Comparison of ENCODE assay signal across 8 mouse cellular contexts in the genomic region with DNA sequence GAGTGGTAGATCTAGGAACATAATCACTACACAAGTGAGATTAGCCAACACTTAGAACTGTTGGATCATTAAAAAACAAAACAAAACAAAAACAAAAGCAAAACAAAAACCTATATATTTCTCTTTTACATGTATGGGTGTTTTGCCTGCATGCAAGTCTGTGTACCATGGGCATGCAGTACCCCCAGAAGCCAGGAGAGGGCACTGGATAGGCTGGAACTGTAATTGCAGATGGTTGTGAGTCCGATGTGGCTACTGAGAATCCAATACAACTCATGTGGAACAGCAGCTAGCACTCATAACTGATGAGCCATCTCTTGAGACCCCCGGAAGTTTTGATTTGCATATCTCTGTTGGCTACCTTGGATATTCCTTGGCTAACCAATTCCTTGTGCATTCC.
DNase-seq lines count a peak whose midpoint lies in the region; ATAC-seq and TF ChIP-seq lines count a peak whose summit lies in the region.

No protein-coding gene starts in this region.

- no peak overlapping the region for H3K27ac ChIP-seq in midbrain, postnatal 0 days (ENCODE audit: low read depth, low read length)
- H3K27ac ChIP-seq in midbrain, embryonic 13.5 days, result no peak overlapping the region
- H3K27ac ChIP-seq in forebrain, embryonic 14.5 days (ENCODE audit: low read depth, low read length), result no peak overlapping the region

- ATAC-seq in midbrain, postnatal 0 days (ENCODE audit: low FRiP score), result no peak
- ATAC-seq in midbrain, embryonic 13.5 days, result no peak
- 0 out of 2 replicates have a peak, but pooled peaks have one; percentile 44 for ATAC-seq in granulocyte monocyte progenitor cell, adult 5-6 weeks (replicated peaks; ENCODE audit: poor library complexity, severe bottlenecking)
- no peak for ATAC-seq in forebrain, embryonic 14.5 days

- peak; percentile 26 for DNase-seq in embryo, embryonic 10.5 days (ENCODE audit: low spot score)
- no peak for DNase-seq in embryo, embryonic 10 days (ENCODE audit: low spot score)
- no peak for DNase-seq in midbrain, postnatal 0 days (ENCODE audit: low spot score)
- peak; percentile 47 to 76 for DNase-seq in spleen, postnatal 4 days (ENCODE audit: low spot score in 2 of 2)
- DNase-seq in layer of hippocampus, adult 9-11 months, result no peak
- DNase-seq in forebrain, embryonic 14.5 days (ENCODE audit: low spot score), result no peak

- 86% methylated on average over 2 of the region's 2 CpGs for WGBS in midbrain, postnatal 0 days
- 86% methylated on average over 2 of the region's 2 CpGs for WGBS in midbrain, embryonic 13.5 days
- WGBS in forebrain, embryonic 14.5 days, result 83% methylated on average over 2 of the region's 2 CpGs

- H3K9ac ChIP-seq in midbrain, postnatal 0 days (replicated peaks; ENCODE audit: low read length, poor library complexity, severe bottlenecking), result no peak overlapping the region
- no peak overlapping the region for H3K9ac ChIP-seq in midbrain, embryonic 13.5 days (replicated peaks)
- H3K9ac ChIP-seq in forebrain, embryonic 14.5 days (ENCODE audit: low read length), result no peak overlapping the region

- no peaks in the 10 kb centered on the region for H3K36me3 ChIP-seq in midbrain, postnatal 0 days (ENCODE audit: insufficient read depth, low read length)
- no peaks in the 10 kb centered on the region for H3K36me3 ChIP-seq in midbrain, embryonic 13.5 days
- H3K36me3 ChIP-seq in forebrain, embryonic 14.5 days (ENCODE audit: control insufficient read depth, insufficient read depth, low read length), result no peaks in the 10 kb centered on the region

- H3K4me1 ChIP-seq in midbrain, postnatal 0 days (ENCODE audit: insufficient read depth, low read length), result no peaks in the 10 kb centered on the region
- H3K4me1 ChIP-seq in midbrain, embryonic 13.5 days (replicated peaks), result no peaks in the 10 kb centered on the region
- no peaks in the 10 kb centered on the region for H3K4me1 ChIP-seq in forebrain, embryonic 14.5 days (ENCODE audit: control insufficient read depth, insufficient read depth, low read length)

- no peak overlapping the region for H3K4me3 ChIP-seq in midbrain, postnatal 0 days (ENCODE audit: low read depth, low read length)
- H3K4me3 ChIP-seq in midbrain, embryonic 13.5 days (replicated peaks), result no peak overlapping the region
- no peak overlapping the region for H3K4me3 ChIP-seq in forebrain, embryonic 14.5 days (ENCODE audit: low read depth, low read length)

- TF ChIP-seq CTCF in midbrain, postnatal 0 days (IDR thresholded peaks at IDR 0.05), result peak; percentile 49

- H3K9me3 ChIP-seq in midbrain, postnatal 0 days (ENCODE audit: low read length), result no peaks in the 10 kb centered on the region
- no peaks in the 10 kb centered on the region for H3K9me3 ChIP-seq in midbrain, embryonic 13.5 days
- no peaks in the 10 kb centered on the region for H3K9me3 ChIP-seq in forebrain, embryonic 14.5 days (replicated peaks; ENCODE audit: control insufficient read depth, low read length)

- H3K4me2 ChIP-seq in midbrain, postnatal 0 days (ENCODE audit: low read depth, low read length, poor library complexity, severe bottlenecking), result no peak overlapping the region
- no peak overlapping the region for H3K4me2 ChIP-seq in midbrain, embryonic 13.5 days (replicated peaks)
- no peak overlapping the region for H3K4me2 ChIP-seq in forebrain, embryonic 14.5 days (ENCODE audit: low read length)

- no peaks in the 10 kb centered on the region for H3K27me3 ChIP-seq in midbrain, postnatal 0 days (ENCODE audit: insufficient read depth, low read length)
- H3K27me3 ChIP-seq in midbrain, embryonic 13.5 days, result no peaks in the 10 kb centered on the region
- H3K27me3 ChIP-seq in forebrain, embryonic 14.5 days (replicated peaks; ENCODE audit: control insufficient read depth, insufficient read depth, low read length), result no peaks in the 10 kb centered on the region

Comparison
In these comparisons a context has a peak if more than half of its experiments do, and no peak if none do; other contexts are left out.
1. DNase-seq: peak in embryo, embryonic 10.5 days (single experiment) and spleen, postnatal 4 days (2 of 2); none in embryo, embryonic 10 days (single experiment), midbrain, postnatal 0 days (single experiment), layer of hippocampus, adult 9-11 months (single experiment) and forebrain, embryonic 14.5 days (single experiment).